Mouse (Mus musculus) heart, postnatal 0 days (tissue): Measurements from ENCODE around the gene 4833427G06Rik. TPM values are rescaled to one million over a fixed set of nuclear protein-coding genes. Genes with fewer than 3 reads are reported as not detected.

Experiments used
- ATAC-seq: fragments of 200-750 bp; cut with Nextera tagmentation; 2 replicates; pipeline ENCODE4 v1.8.0; 2017; ENCODE audit warnings: low read depth, moderate number of reproducible peaks, moderate library complexity; ENCODE audit not compliant: insufficient read depth
- DNase-seq: peaks from one replicate; pipeline ENCODE4 v3.0.0-alpha.2; 2016; ENCODE audit warnings: low spot score
- H3K27ac ChIP-seq: fragments of 300-500 bp; sonication (generic); 2 replicates; pipeline ENCODE4 v1.5.1; 2014; ENCODE audit warnings: low read depth, mild to moderate bottlenecking
- H3K27me3 ChIP-seq: fragments of 300-500 bp; sonication (generic); 2 replicates; pipeline ENCODE4 v1.6.1; 2014; ENCODE audit warnings: low read length, mixed read lengths; ENCODE audit not compliant: control insufficient read depth, insufficient read depth
- H3K36me3 ChIP-seq: fragments of 300-500 bp; sonication (generic); replicated peaks from 2 replicates; pipeline ENCODE4 v1.6.1; 2014; ENCODE audit warnings: low read length, mixed read lengths; ENCODE audit not compliant: control insufficient read depth, insufficient read depth
- H3K4me1 ChIP-seq: fragments of 300-500 bp; sonication (generic); 2 replicates; pipeline ENCODE4 v1.6.1; 2014; ENCODE audit warnings: antibody characterized with exemption; ENCODE audit not compliant: control insufficient read depth, insufficient read depth
- H3K4me2 ChIP-seq: fragments of 300-500 bp; sonication (generic); 2 replicates; pipeline ENCODE4 v1.6.1; 2014; ENCODE audit warnings: low read depth, mild to moderate bottlenecking, low read length, moderate library complexity
- H3K4me3 ChIP-seq: fragments of 300-500 bp; sonication (generic); 2 replicates; pipeline ENCODE4 v1.5.1; 2014; ENCODE audit warnings: low read depth, low read length
- H3K9ac ChIP-seq: fragments of 300-500 bp; sonication (generic); replicated peaks from 2 replicates; pipeline ENCODE4 v1.6.1; 2014; ENCODE audit warnings: low read depth, low read length, mixed read lengths
- H3K9me3 ChIP-seq: fragments of 300-500 bp; sonication (generic); replicated peaks from 2 replicates; pipeline ENCODE4 v1.6.1; 2016; ENCODE audit warnings: low read length; ENCODE audit not compliant: control insufficient read depth
- CTCF ChIP-seq: IDR thresholded peaks from 2 replicates; pipeline ENCODE4 v1.5.1; 2016; ENCODE audit warnings: antibody characterized with exemption, control low read depth, low read depth
- EP300 ChIP-seq: IDR thresholded peaks from 2 replicates; pipeline ENCODE4 v1.6.1; 2016; ENCODE audit warnings: antibody characterized with exemption, low read depth
- WGBS: fragments of 180-500 bp; shearing (Covaris S2); extraction: QIAGEN DNeasy Blood & Tissue Kit; methylation state at CpG from one replicate; pipeline ENCODE4 v1.1.7; 2014; 5-methylcytosine and 5-hydroxymethylcytosine counted together
- polyA plus RNA-seq: library from polyadenylated mRNA; unstranded; fragments of >200 nt; fragmentation: Nextera tagmentation; extraction: Ambion mirVana; gene quantifications from 2 replicates; pipeline ENCODE4 v1.2.1, GENCODE M21; 2015
- total RNA-seq: library from RNA; depleted of rRNA; stranded (reverse); fragments of >200 nt; gene quantifications from 2 replicates; pipeline ENCODE4 v1.2.3, GENCODE M21; 2014; ENCODE audit warnings: low replicate concordance

Gene 4833427G06Rik
- total and polyA plus RNA-seq, 2 experiments from 2014 or later = not detected

GRCm38 (mm10) chr9:51138301-51138700 is 36.4 kb upstream of the 4833427G06Rik start:
- Histone ChIP-seq H3K36me3 (no peaks in the 10 kb centered on the region), H3K4me1 (no peaks in the 10 kb centered on the region), H3K4me2 (no peak overlapping the region), H3K9ac (no peak overlapping the region), H3K27me3 (no peaks in the 10 kb centered on the region), H3K9me3 (no peaks in the 10 kb centered on the region), H3K27ac (no peak overlapping the region), H3K4me3 (no peak overlapping the region)
- DNase-seq (no peak), ATAC-seq (no peak)
- WGBS = 74% methylated on average over 1 of the region's 1 CpGs
- no peak for TF ChIP-seq CTCF
- no peak for TF ChIP-seq EP300

DNA sequence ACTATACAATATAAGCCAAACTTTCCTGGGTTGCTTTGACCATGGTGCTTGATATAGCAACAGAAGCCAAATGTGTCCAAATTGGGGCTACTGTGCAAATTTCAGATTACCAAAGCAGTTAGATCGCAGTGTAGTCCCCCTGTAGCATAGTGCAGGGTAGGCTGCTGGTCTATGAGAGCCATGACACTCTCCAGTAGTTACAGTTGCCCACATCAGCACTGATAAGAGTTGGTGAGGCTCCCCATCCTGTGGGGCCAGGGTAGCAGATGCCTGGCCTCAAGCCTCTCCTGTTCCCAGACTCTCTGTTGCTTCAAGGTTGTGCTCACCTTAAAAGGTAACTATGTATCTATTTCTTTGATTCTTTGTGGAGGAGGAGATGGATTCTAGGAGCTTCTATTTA is 36.0 kb upstream of the 4833427G06Rik start:
- H3K36me3 ChIP-seq = no peaks in the 10 kb centered on the region
- H3K9ac ChIP-seq = no peak overlapping the region
- no peak for DNase-seq
- 60% methylated on average over 1 of the region's 1 CpGs for WGBS
- H3K27me3 ChIP-seq = no peaks in the 10 kb centered on the region
- H3K4me2 ChIP-seq = no peak overlapping the region
- no peak overlapping the region for H3K4me3 ChIP-seq
- no peaks in the 10 kb centered on the region for H3K9me3 ChIP-seq
- no peak for ATAC-seq
- TF ChIP-seq EP300 = no peak
- no peak for TF ChIP-seq CTCF
- no peaks in the 10 kb centered on the region for H3K4me1 ChIP-seq
- no peak overlapping the region for H3K27ac ChIP-seq

GRCm38 (mm10) chr9:51137432-51137831 is 35.6 kb upstream of the 4833427G06Rik start:
- 74% methylated on average over 4 of the region's 4 CpGs for WGBS
- no peak for TF ChIP-seq CTCF
- no peak for TF ChIP-seq EP300
- no peak for DNase-seq
- H3K4me2 ChIP-seq = no peak overlapping the region
- no peaks in the 10 kb centered on the region for H3K27me3 ChIP-seq
- no peaks in the 10 kb centered on the region for H3K4me1 ChIP-seq
- H3K36me3 ChIP-seq = no peaks in the 10 kb centered on the region
- no peak overlapping the region for H3K9ac ChIP-seq
- H3K27ac ChIP-seq = no peak overlapping the region
- no peaks in the 10 kb centered on the region for H3K9me3 ChIP-seq
- ATAC-seq = no peak
- H3K4me3 ChIP-seq = no peak overlapping the region

GRCm38 (mm10) chr9:51136985-51137384 is 35.1 kb upstream of the 4833427G06Rik start:
- Histone ChIP-seq H3K9me3 (no peaks in the 10 kb centered on the region), H3K9ac (no peak overlapping the region), H3K27ac (no peak overlapping the region), H3K4me2 (no peak overlapping the region), H3K4me1 (no peaks in the 10 kb centered on the region), H3K36me3 (no peaks in the 10 kb centered on the region), H3K27me3 (no peaks in the 10 kb centered on the region), H3K4me3 (no peak overlapping the region)
- TF ChIP-seq EP300 = no peak
- peak; percentile 59 for TF ChIP-seq CTCF
- ATAC-seq = no peak
- WGBS = 64% methylated on average over 3 of the region's 3 CpGs
- DNase-seq = peak; percentile 5

GRCm38 (mm10) chr9:51114767-51115166 is 12.9 kb upstream of the 4833427G06Rik start:
- TF ChIP-seq CTCF (no peak), EP300 (no peak)
- ATAC-seq = no peak
- WGBS = 65% methylated on average over 4 of the region's 4 CpGs
- Histone ChIP-seq H3K27me3 (no peaks in the 10 kb centered on the region), H3K36me3 (no peaks in the 10 kb centered on the region), H3K9me3 (no peaks in the 10 kb centered on the region), H3K27ac (no peak overlapping the region), H3K4me2 (no peak overlapping the region), H3K4me1 (no peaks in the 10 kb centered on the region), H3K9ac (no peak overlapping the region), H3K4me3 (no peak overlapping the region)
- no peak for DNase-seq

- ATAC-seq (no peak), DNase-seq (no peak)
- Histone ChIP-seq H3K9ac (no peak overlapping the region), H3K4me3 (no peak overlapping the region), H3K36me3 (no peaks in the 10 kb centered on the region), H3K4me1 (0 out of 2 replicates have a peak, but pooled peaks cover 7% of the 10 kb centered on the region), H3K27me3 (peaks cover 13% of the 10 kb centered on the region; the same call in 1 of the 2 replicates), H3K4me2 (no peak overlapping the region), H3K27ac (no peak overlapping the region), H3K9me3 (no peaks in the 10 kb centered on the region)
- no peak for TF ChIP-seq EP300
- WGBS = 66% methylated on average over 2 of the region's 2 CpGs
These were observed 3.9 kb upstream of the 4833427G06Rik start for GRCm38 (mm10) chr9:51105751-51106150.
